Mouse (Mus musculus): Measurements from ENCODE around the gene Carmil1.

Carmil1 gene

GRCm38 (mm10) chr13:24199861-24200543, 80.6 kb downstream of the Carmil1 start:
- no peak for DNase-seq

DNA sequence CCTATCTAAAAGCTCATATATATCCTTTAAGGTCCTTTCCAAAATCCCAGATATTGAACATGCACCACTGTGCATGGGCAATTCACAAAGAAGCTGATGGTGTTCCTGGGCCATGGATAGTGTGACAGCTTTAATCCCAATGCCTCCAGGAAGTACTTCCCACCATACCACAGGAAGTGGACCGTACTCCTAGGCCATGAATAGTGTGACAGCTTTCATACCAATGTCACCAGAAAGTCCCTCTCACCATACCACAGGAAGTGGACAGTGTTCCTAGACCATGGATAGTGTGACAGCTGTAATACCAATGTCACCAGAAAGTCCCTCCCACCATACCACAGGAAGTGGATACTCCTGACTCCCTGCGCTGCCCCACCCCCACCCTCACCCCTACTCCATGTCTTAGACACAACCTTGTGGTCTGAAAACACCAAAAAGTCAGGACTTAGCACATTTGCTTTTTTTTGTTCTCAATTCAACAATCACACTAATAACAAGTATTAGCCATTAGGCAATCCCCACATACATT, 82.1 kb downstream of the Carmil1 start:
- DNase-seq: no peak

- DNase-seq: no peak
These were observed 85.2 kb downstream of the Carmil1 start for GRCm38 (mm10) chr13:24195371-24195770.

GRCm38 (mm10) chr13:24194018-24194417, 86.6 kb downstream of the Carmil1 start:
- no peak for DNase-seq

GRCm38 (mm10) chr13:24190875-24191663, 89.5 kb downstream of the Carmil1 start:
- no peak for DNase-seq

- no peak for DNase-seq
These were observed 93.6 kb downstream of the Carmil1 start for GRCm38 (mm10) chr13:24187026-24187425.

DNA sequence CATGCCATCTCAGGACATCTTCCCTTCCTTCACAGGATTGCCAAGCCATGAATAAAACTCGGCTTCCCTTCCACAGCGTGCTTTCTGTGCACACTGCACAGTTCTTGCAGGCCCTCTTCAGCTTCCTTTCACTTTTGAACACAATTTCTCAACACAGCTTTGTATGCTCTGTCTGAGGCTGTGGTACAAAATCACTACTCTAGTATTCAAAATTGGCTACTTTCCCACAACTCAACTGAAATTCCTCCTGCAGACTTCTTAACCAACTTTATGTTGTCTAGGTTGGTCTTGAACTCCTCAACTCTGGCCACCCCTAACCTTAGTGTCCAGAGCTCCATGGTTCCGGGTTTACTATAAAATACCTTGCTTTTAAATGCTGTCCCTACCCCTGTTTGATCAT, 95.0 kb downstream of the Carmil1 start:
- DNase-seq: no peak

- no peak for DNase-seq
These were observed 97.7 kb downstream of the Carmil1 start for GRCm38 (mm10) chr13:24182878-24183277.

GRCm38 (mm10) chr13:24179538-24179937, 101.1 kb downstream of the Carmil1 start:
- DNase-seq: no peak

DNA sequence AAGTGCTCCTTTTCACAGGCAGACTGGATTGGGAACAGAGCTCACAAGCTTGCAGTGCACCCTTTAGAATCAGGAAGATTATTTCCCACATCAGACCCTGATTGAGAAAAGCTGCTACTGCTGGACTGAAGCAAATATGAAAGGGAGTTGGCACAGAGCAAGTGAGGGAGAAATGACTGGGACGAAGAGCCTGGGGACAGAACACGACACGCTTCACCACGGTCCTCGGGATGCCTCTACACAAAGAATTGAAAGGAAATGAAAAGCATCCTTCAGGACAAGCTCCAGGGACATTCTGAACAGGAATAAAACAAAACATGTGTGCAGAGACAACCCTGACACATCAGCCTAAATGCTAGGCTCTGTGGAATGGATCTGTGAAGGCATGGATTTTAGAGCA, 103.0 kb downstream of the Carmil1 start:
- DNase-seq: no peak

DNA sequence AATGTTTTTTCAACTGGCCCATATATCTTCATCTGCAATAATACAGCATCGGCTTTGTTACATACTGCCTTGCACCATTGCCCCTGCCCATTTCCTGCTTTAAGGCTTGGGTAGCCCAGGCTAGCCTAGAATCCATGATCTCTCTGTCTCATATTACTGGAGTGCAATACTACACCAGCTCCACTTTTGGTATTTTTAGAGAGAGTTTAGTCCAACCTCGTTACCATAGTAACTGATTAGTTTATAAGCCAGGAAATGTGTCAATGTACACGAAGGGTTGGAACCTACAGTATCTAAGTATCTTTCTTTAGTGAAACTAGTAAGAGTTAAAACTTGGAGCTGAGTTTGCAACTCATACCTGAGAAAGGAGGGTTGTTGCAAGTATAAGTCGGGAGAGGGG, 103.8 kb downstream of the Carmil1 start:
- no peak for DNase-seq

DNA sequence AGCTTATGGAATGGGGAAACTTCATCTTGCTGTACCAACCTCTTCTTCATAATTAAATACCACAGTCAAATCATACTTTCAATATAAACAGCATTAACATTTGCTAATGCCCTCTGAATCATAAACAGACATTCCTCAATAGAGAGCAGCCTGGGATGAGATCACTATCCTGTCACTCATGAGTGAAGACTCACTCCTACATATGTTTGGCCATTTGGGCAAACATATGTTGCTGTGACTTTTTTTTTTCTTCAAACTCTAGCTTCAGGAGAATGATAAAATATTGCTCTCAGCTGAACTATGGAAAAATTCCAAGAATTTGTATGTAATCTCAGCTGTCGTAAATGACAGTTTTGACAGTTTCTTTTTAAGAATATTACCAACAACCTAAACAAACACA, 110.9 kb downstream of the Carmil1 start:
- no peak for DNase-seq

- DNase-seq: no peak
These were observed 117.2 kb downstream of the Carmil1 start for GRCm38 (mm10) chr13:24163368-24163767.

- no peak for DNase-seq
These were observed 119.5 kb downstream of the Carmil1 start for GRCm38 (mm10) chr13:24161105-24161504.

- DNase-seq: no peak
These were observed 120.6 kb downstream of the Carmil1 start for GRCm38 (mm10) chr13:24159972-24160371.

DNA sequence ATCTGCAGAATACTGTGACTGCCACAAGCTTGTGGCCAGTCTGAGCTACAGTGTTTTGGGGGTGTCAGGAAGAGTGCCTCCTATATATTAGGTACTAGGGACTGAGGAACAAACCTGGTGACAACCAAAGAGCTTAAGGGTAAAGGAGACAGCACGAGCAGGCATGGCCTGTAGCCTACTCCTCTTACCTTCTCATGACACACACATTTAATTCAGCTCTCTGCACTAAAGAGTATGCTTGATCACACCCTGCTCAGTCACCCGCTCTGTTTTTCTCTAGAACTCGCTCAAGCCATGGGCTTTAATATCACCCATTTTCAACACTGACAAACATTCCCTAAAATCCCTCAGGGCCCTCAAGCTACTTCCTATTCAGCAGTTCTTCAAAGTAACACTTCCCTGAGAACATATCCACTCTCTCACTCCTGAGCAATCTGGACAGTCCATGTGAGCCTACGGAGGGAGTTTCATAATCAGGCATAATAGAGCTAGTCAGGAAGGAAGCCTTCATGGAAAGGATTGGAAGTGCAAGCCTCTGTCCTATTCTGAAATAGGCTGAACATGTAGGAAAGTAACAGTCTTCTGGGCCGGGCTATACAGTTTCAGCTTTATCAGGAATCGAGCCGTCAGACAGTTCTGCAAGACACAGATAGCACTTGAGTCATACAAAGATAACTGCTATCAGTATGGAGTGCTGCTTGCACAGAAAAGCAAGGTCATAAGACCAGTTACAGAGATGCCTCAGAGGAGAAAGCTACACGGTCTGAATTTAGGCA, 121.2 kb downstream of the Carmil1 start:
- DNase-seq: no peak

DNA sequence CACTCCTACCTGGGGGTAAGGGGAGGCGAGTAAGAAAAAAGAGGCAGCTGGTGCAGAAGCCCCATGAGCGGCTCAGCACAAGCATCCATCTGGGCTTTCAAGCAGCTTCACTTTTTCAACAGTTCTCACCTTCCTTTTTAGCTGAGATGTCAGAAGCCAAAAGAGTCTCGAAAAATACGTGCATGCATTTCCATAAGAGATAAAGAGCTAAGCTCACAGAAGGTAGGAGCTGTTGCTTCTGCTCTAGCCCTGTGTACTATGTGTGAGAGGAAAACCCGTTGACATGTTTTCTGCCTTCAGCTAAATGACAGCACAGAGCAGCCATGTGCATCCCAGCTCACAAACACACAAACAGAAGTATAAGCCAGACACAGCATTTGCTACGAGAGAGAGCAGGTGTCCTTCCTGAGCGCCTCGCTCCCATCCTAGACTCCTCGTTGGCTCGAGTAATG, 123.0 kb downstream of the Carmil1 start:
- no peak for DNase-seq

DNA sequence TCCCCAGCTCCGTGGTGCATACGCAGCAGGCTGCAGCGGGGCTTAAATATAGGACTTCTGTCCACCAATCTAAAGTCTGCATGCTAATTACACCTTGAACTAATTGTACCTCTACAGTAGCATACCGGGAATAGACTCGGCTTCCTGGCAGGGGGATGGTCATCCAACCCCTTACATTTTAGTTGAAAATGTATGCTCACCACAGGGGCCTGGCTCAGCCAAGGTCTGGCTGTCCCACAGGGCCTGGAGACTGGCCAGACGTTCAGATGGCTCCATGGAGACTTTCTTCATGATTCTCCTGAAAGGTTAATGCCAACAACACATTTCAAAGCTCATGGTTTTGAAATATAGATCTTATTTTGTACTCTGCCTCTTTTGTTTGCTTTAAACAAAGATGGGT, 125.4 kb downstream of the Carmil1 start:
- DNase-seq: no peak

GRCm38 (mm10) chr13:24154281-24155061, 126.1 kb downstream of the Carmil1 start:
- no peak for DNase-seq

- DNase-seq: no peak
These were observed 128.0 kb downstream of the Carmil1 start for GRCm38 (mm10) chr13:24152610-24153009.

DNA sequence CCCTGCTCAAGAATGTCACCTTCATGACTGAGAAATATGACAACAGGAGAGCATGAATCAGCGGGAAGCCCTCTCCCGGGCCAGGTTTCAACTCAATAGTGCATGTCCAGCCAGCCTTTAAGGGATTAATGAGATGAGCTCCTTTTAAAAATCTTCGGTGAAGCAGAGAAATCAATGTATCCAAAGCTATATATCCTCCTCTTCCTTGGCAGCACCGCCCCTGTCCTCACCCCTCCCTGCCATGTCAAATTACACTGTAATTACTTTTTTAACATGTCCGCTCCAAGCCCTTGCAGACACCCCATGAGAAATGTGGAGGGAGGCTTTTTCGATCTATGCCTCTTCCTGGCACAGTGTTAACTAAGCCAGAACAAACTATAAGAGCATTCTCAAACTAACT, 129.3 kb downstream of the Carmil1 start:
- DNase-seq: no peak

DNA sequence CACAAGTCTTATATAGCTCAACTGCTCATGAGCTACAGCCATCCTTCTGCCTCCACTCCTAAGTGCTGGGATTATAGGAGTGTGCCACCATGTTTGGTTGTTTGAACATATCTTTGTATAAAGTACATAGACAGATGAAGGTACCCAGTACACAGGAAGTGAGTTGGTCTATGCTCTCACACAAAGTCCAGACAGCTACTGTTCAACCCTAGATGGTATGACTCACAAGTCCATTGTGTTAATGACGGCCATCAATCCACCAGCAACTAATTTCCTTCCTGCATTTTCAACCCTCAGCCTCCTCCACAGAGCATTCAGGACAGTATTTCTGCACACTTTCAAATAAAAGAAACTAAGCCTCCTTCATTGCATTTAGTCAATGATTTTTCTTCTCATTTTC, 132.0 kb downstream of the Carmil1 start:
- no peak for DNase-seq

- DNase-seq: no peak
These were observed 133.6 kb downstream of the Carmil1 start for GRCm38 (mm10) chr13:24147006-24147405.
